Mouse (Mus musculus) midbrain, embryonic 12.5 days (tissue): Measurements from ENCODE around the gene Usp2. TPM values are rescaled to one million over a fixed set of nuclear protein-coding genes. Genes with fewer than 3 reads are reported as not detected.
A peak's percentile ranks its signal among the peaks of the same experiment; 100 is the strongest.

Experiments
- ATAC-seq: fragments of 200-750 bp; cut with Nextera tagmentation; 2 replicates; pipeline ENCODE4 v1.8.0; 2017; ENCODE audit warnings: low read depth, moderate TSS enrichment, moderate library complexity; ENCODE audit not compliant: low FRiP score
- H3K27ac ChIP-seq: fragments of 300-500 bp; sonication (generic); replicated peaks from 2 replicates; pipeline ENCODE4 v1.5.1; 2016; ENCODE audit warnings: mild to moderate bottlenecking
- H3K27me3 ChIP-seq: fragments of 300-500 bp; sonication (generic); 2 replicates; pipeline ENCODE4 v1.6.1; 2016; ENCODE audit warnings: mild to moderate bottlenecking
- H3K36me3 ChIP-seq: fragments of 300-500 bp; sonication (generic); 2 replicates; pipeline ENCODE4 v1.6.1; 2016
- H3K4me1 ChIP-seq: fragments of 300-500 bp; sonication (generic); 2 replicates; pipeline ENCODE4 v1.6.1; 2016
- H3K4me2 ChIP-seq: fragments of 300-500 bp; sonication (generic); replicated peaks from 2 replicates; pipeline ENCODE4 v1.6.1; 2016; ENCODE audit warnings: mild to moderate bottlenecking, moderate library complexity
- H3K4me3 ChIP-seq: fragments of 300-500 bp; sonication (generic); 2 replicates; pipeline ENCODE4 v1.5.1; 2016; ENCODE audit warnings: mild to moderate bottlenecking
- H3K9ac ChIP-seq: fragments of 300-500 bp; sonication (generic); replicated peaks from 2 replicates; pipeline ENCODE4 v1.6.1; 2016; ENCODE audit warnings: mild to moderate bottlenecking, moderate library complexity
- H3K9me3 ChIP-seq: fragments of 300-500 bp; sonication (generic); 2 replicates; pipeline ENCODE4 v1.6.1; 2016; ENCODE audit warnings: mild to moderate bottlenecking
- WGBS: fragments of 180-500 bp; shearing (Covaris S2); methylation state at CpG from one replicate; pipeline ENCODE4 v1.1.7; 2016; 5-methylcytosine and 5-hydroxymethylcytosine counted together
- polyA plus RNA-seq: library from polyadenylated mRNA; unstranded; fragments of >200 nt; fragmentation: Nextera tagmentation; extraction: Ambion mirVana; gene quantifications from 2 replicates; pipeline ENCODE4 v1.2.1, GENCODE M21; 2016

Gene Usp2
- polyA plus RNA-seq, 1 experiment from 2014 or later = 6.4 TPM

DNA sequence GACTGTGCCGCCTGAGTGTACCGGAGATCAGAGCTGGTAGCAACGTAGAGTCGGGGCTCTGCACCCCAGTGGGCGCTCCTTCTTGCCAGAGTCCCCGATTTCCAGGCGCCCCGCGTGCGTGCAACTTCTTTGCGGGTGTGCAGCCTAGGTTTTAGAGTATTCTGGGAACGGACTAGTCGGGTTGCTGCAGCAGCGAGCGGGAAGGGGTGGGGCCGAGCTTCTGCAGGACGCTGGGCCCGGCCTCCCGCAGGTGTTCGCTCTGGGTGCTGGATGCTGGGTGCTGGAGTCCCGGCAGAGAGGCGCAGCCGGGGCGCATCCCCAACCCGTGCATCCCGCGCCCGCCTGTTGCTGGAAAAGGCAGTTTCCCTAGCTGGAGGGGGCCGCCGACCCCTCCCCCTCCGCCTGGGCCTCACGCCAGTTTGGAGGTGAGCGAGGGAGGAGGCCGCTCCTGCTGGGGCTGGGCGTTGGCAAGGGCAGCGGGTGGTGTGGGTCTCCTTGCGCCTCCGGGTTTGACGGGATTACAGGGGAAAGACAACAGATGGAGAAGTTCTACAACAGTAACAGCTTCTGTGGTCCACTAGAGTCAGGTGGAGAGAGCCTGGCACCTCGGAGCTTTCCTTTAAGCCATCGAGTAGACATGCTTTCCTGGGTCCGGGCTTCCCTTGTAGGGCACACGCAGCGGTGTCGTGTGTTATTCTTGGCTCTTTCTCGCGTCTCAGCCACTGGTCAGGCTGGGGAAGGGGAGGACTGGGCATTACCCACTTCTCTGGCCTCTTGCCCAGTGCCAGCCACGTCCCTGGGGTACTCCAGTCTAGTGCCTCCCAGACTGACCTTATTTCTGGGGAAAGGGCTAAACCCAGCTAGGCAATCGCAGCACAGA is 68.3 kb downstream of the Usp2 start:
- H3K36me3 ChIP-seq = 0 out of 2 replicates have a peak, but pooled peaks cover 5% of the 10 kb centered on the region
- H3K27me3 ChIP-seq = peaks cover 66% of the 10 kb centered on the region
- no peak for ATAC-seq
- peak overlapping the region; percentile 57 for H3K9ac ChIP-seq
- peak overlapping the region; percentile 67 for H3K4me2 ChIP-seq
- H3K4me1 ChIP-seq = peaks cover 51% of the 10 kb centered on the region
- H3K9me3 ChIP-seq = no peaks in the 10 kb centered on the region
- no peak overlapping the region for H3K27ac ChIP-seq
- H3K4me3 ChIP-seq = peak overlapping the region; percentile 48
- WGBS = 3% methylated on average over 45 of the region's 49 CpGs

GRCm38 (mm10) chr9:44135731-44136411 is 69.0 kb downstream of the Usp2 start:
- ATAC-seq = no peak
- Histone ChIP-seq H3K27ac (no peak overlapping the region), H3K27me3 (peaks cover 61% of the 10 kb centered on the region), H3K4me2 (peak overlapping the region; percentile 67), H3K36me3 (0 out of 2 replicates have a peak, but pooled peaks cover 5% of the 10 kb centered on the region), H3K9ac (peak overlapping the region; percentile 57; the same call in 1 of the 2 replicates), H3K9me3 (no peaks in the 10 kb centered on the region), H3K4me1 (peaks cover 43% of the 10 kb centered on the region), H3K4me3 (peak overlapping the region; percentile 48)
- 64% methylated on average over 7 of the region's 7 CpGs for WGBS

DNA sequence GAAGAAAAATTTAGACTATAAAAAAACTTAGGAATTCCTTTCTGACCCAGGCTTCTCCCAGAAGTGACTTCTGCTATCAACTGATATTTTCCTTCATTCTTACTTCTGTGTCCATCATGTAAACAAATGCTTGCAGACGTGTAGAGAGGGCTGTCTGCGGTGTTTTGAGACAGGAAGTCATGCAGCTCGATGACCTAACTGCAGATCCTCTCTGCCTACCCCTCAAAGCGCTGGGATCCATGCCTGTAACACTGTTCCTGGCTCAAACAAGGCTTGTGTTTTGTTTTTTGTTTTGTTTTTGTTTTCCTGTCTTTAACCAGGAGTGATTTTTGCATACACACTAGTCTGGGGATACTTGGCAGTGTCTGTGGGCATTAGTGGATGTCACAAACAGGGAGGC is 71.0 kb downstream of the Usp2 start:
- Histone ChIP-seq H3K4me2 (no peak overlapping the region), H3K9me3 (no peaks in the 10 kb centered on the region), H3K9ac (no peak overlapping the region), H3K4me3 (no peak overlapping the region), H3K27ac (no peak overlapping the region), H3K4me1 (peaks cover 37% of the 10 kb centered on the region), H3K36me3 (peaks cover 17% of the 10 kb centered on the region; the same call in 1 of the 2 replicates), H3K27me3 (peaks cover 41% of the 10 kb centered on the region)
- no peak for ATAC-seq
- 85% methylated on average over 4 of the region's 4 CpGs for WGBS

GRCm38 (mm10) chr9:44141951-44142350 is 75.1 kb downstream of the Usp2 start:
- Histone ChIP-seq H3K27ac (no peak overlapping the region), H3K36me3 (peaks cover 43% of the 10 kb centered on the region), H3K4me1 (0 out of 2 replicates have a peak, but pooled peaks cover 3% of the 10 kb centered on the region), H3K4me2 (no peak overlapping the region), H3K9me3 (no peaks in the 10 kb centered on the region), H3K27me3 (peaks cover under 1% of the 10 kb centered on the region; the same call in 1 of the 2 replicates), H3K9ac (no peak overlapping the region), H3K4me3 (no peak overlapping the region)
- ATAC-seq = no peak
- 55% methylated on average over 5 of the region's 5 CpGs for WGBS

DNA sequence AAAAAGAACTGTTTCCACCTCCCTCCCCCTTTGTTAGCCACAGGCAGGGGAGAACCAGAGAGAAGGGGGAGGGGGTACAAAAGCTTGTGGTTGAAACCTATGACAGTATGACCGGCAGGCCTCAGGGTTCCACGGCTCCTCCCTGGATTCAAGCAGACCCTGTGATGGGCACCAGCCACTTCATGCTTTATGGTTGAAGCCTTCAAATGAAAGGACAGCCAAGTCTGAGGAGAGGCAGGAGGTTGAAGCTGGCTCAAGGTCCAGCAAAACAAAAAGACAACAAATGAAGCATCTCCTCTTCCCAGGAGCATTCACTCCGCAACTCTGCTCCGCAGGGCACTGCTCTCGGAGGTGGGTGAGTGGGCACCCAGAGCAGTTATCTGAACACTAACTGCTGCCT is 76.6 kb downstream of the Usp2 start:
- Histone ChIP-seq H3K4me1 (0 out of 2 replicates have a peak, but pooled peaks cover 3% of the 10 kb centered on the region), H3K36me3 (peaks cover 47% of the 10 kb centered on the region), H3K9ac (0 out of 2 replicates have a peak overlapping the region, but pooled peaks have one; percentile 28), H3K27ac (0 out of 2 replicates have a peak overlapping the region, but pooled peaks have one; percentile 15), H3K27me3 (no peaks in the 10 kb centered on the region), H3K9me3 (no peaks in the 10 kb centered on the region), H3K4me2 (no peak overlapping the region), H3K4me3 (no peak overlapping the region)
- WGBS = 71% methylated on average over 5 of the region's 5 CpGs
- ATAC-seq = no peak

- ATAC-seq = no peak
- peaks cover 50% of the 10 kb centered on the region for H3K36me3 ChIP-seq
These were observed 77.3 kb downstream of the Usp2 start for GRCm38 (mm10) chr9:44144023-44144717.

GRCm38 (mm10) chr9:44144718-44145060 is 77.9 kb downstream of the Usp2 start:
- Histone ChIP-seq H3K9ac (no peak overlapping the region), H3K4me3 (no peak overlapping the region), H3K4me2 (no peak overlapping the region), H3K4me1 (0 out of 2 replicates have a peak, but pooled peaks cover 3% of the 10 kb centered on the region), H3K36me3 (peaks cover 54% of the 10 kb centered on the region), H3K9me3 (no peaks in the 10 kb centered on the region), H3K27ac (no peak overlapping the region), H3K27me3 (no peaks in the 10 kb centered on the region)
- ATAC-seq = no peak

More at GRCm38 (mm10) chr9:44144023-44144717, 77.3 kb downstream of the Usp2 start:
- H3K27me3 ChIP-seq = no peaks in the 10 kb centered on the region
- no peak overlapping the region for H3K9ac ChIP-seq
- H3K4me2 ChIP-seq = no peak overlapping the region
- H3K4me3 ChIP-seq = no peak overlapping the region
- 30% methylated on average over 6 of the region's 8 CpGs for WGBS
- H3K27ac ChIP-seq = no peak overlapping the region
- no peaks in the 10 kb centered on the region for H3K9me3 ChIP-seq
- H3K4me1 ChIP-seq = 0 out of 2 replicates have a peak, but pooled peaks cover 3% of the 10 kb centered on the region

Other genes with a start within 250 kb of the Usp2 start
- not detected in 2 replicates for gene Thy1, start 23.6 kb upstream of the Usp2 start, polyA plus RNA-seq
- 0.10 TPM in 1 of 2 replicates, not detected in the other for gene Mfrp, start 34.7 kb downstream of the Usp2 start, polyA plus RNA-seq
- 1.3 TPM in 2 replicates for gene C1qtnf5, start 40.2 kb downstream of the Usp2 start, polyA plus RNA-seq
- gene Gm49380, start 46.5 kb downstream of the Usp2 start, polyA plus RNA-seq = 0.24 and 0.43 TPM in 2 replicates
- gene Rnf26, start 46.5 kb downstream of the Usp2 start, polyA plus RNA-seq = 60.6 and 64.2 TPM in 2 replicates
- 12.1 and 14.3 TPM in 2 replicates for gene Mcam, start 67.4 kb downstream of the Usp2 start, polyA plus RNA-seq
- gene Cbl, start 167.0 kb downstream of the Usp2 start, polyA plus RNA-seq = 27.2 and 32.0 TPM in 2 replicates
- gene Ccdc153, start 173.7 kb downstream of the Usp2 start, polyA plus RNA-seq = not detected in 2 replicates
- gene Pdzd3, start 184.4 kb downstream of the Usp2 start, polyA plus RNA-seq = 0.20 and 0.31 TPM in 2 replicates
- 2.6 and 3.3 TPM in 2 replicates for gene Nlrx1, start 201.6 kb downstream of the Usp2 start, polyA plus RNA-seq
- gene Abcg4, start 221.6 kb downstream of the Usp2 start, polyA plus RNA-seq = 12.9 and 14.4 TPM in 2 replicates
- 33.9 and 38.5 TPM in 2 replicates for gene Hinfp, start 238.7 kb downstream of the Usp2 start, polyA plus RNA-seq